Mouse (Mus musculus) layer of hippocampus, adult 6 months (tissue): ENCODE measurements around the gene Mat2a. TPM values are rescaled to one million over a fixed set of nuclear protein-coding genes. Genes with fewer than 3 reads are reported as not detected.

Experiments
- long read RNA-seq, 2 experiments: library from polyadenylated mRNA; unstranded; transcript quantifications; one replicate each; pipeline ENCODE4 v2.0.0; 2019 to 2020
- polyA plus RNA-seq: library from polyadenylated mRNA; unstranded; fragments of <200 nt; fragmentation: Nextera tagmentation; gene quantifications from 2 replicates; pipeline ENCODE4 v1.2.3, GENCODE M21; 2021

The Mat2a gene
- polyA plus RNA-seq, result 155 and 175 TPM in 2 replicates
- long read RNA-seq, experiment 1, transcript Mat2a-202 (8 exons, 3,387 nt), result minor isoform, 9 of 337 reads
- long read RNA-seq, experiment 1, transcript Mat2a-201 (9 exons, 2,804 nt), result major isoform, 280 of 337 reads
- long read RNA-seq, experiment 1, transcript Mat2a-207 (1 exons, 755 nt), result minor isoform, 5 of 337 reads
- long read RNA-seq, experiment 1, partial matches to known transcripts, result 29 of 337 reads
- long read RNA-seq, experiment 1, other reads (novel, unspliced or antisense), result 14 of 337 reads
- long read RNA-seq, experiment 2, transcript Mat2a-207 (1 exons, 755 nt), result minor isoform, 11 of 1,749 reads
- long read RNA-seq, experiment 2, transcript Mat2a-202 (8 exons, 3,387 nt), result minor isoform, 385 of 1,749 reads
- long read RNA-seq, experiment 2, transcript Mat2a-201 (9 exons, 2,804 nt), result major isoform, 1,279 of 1,749 reads
- long read RNA-seq, experiment 2, partial matches to known transcripts, result 24 of 1,749 reads
- long read RNA-seq, experiment 2, other reads (novel, unspliced or antisense), result 49 of 1,749 reads

DNA sequence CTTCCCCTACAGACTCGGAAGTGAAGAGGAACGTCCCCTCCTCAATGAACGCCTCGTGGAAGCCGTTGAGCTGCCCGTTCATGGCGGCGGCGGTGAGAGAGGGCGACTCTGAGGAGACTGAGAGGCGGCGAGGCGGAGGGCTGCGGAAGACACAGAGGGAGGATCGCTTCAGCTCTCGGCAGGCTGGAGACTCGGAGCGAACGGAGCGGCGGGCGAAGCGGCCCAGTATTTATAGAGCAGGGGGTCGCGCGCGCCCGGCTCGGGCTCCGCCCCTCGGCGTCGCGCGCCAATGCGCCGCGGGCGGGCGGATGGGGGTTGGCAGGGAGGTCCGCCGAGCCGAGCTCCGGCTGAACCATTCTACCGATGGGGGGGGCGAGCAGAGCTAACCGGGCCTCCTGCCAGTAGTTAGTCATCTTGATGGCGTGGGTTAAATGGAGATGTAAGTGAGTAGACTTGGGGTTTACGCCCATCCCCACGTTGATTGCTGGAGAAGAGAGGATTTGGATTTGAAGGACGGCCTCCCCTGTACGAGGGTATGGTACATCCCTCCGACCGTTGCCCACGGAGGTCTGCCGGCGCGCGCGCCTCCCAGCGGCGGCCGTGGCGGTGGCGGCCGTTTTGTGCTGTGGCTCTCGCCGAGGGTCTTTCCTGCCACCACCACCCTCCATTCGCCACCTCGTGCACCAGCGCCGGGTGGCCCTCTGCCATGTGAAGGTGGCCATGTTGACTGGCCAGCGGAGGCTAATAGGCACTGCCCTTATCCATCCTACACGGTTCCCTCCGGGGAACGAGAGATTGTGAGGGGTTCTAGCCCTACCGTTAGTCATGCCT, at the start of gene Mat2a:
Mat2a (minus strand) TSS at position 204 of the 831 bp plus-strand sequence.

DNA sequence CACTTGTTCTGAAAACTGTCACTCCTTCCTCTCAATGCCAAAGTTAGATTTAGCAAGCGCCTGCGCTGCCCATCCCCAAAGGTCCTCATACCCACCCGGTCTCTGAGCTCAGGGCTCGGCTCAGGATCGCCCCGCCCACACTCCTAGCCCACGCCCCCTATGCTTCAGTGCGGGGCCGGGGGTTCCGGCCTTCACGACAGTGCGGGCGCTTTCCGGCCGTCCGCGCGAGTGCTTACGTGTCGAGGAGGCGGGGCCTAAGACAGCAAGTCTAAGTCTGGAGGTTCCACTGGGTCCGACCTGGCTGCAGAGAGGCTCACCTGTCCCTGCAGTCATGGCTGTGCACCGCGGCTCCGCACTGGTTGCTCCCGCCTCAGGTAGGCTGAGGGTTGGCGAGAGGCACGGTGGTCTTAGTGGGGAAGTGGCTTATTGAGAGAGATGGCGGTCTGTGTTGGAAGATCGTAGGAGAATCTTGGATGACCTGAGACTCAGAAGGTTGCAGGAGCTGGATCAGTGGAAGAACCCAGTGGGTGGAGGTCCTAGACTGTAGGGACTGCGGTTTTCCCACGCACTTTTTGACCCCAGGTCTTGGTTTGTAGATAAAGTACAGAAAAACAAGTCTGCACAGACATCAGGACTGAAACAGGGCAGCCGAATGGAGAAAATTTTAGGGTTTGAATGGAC, 25.1 kb downstream of the Mat2a start, which contains the start of gene Ggcx:
Ggcx (plus strand) TSS at position 233 of the 681 bp plus-strand sequence.

DNA sequence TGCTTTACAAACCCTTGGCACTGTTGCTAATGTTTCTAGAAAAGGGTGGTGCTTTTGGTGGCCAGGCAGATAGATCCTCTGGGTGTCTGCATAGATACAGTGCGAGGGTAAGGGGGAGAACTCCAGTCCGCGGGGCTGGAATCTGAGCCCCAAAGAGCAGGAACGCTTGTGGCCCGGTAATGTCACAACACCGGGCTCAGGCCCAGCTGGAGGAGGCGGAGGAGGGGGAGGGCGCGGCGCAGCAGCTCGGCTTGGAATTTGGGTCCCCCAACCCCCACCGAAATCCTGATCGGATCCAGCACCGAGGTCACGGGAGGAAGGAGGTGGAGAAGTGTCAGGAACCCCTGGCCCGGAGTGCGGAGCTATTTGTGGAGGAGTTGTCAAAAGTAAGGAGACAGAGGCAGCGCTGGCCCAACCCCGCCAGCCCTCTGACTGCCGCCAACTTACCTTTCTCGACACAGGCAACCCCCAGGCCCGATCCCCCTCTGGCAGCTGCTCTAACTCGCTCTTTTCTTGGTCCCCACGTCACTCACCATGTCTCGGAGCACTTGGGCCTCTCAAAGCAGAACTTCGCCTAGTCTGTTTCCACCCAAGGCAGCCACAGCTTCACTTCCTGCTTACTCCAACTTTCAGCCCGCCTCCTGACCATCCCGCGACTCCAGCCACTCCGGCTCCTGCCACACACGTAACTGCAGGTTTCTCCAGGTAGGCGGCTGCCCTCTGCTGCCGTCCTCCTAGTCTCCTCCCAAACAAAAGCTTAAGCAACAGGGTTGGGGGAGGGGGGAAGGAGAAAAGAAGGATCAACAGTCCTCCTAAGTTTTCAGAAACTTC, 49.2 kb downstream of the Mat2a start, which contains the start of gene Vamp8:
Vamp8 (minus strand) TSS at position 763 of the 831 bp plus-strand sequence.

Other genes with a start within 250 kb of the Mat2a start
- gene Atoh8, start 204.0 kb downstream of the Mat2a start, polyA plus RNA-seq, result 0.92 and 1.2 TPM in 2 replicates
- gene Sftpb, start 134.9 kb downstream of the Mat2a start, polyA plus RNA-seq, result not detected in 2 replicates
- gene Usp39, start 94.4 kb downstream of the Mat2a start, polyA plus RNA-seq, result 31.1 and 32.9 TPM in 2 replicates
- 10.8 and 11.7 TPM in 2 replicates for gene 0610030E20Rik, start 92.2 kb downstream of the Mat2a start, polyA plus RNA-seq
- 1.8 and 2.0 TPM in 2 replicates for gene Tmem150a, start 84.1 kb downstream of the Mat2a start, polyA plus RNA-seq
- 95.9 and 110 TPM in 2 replicates for gene Rnf181, start 72.6 kb downstream of the Mat2a start, polyA plus RNA-seq
- gene Vamp5, start 59.1 kb downstream of the Mat2a start, polyA plus RNA-seq, result 20.3 and 23.0 TPM in 2 replicates
- gene Vamp8, start 48.9 kb downstream of the Mat2a start, polyA plus RNA-seq, result 51.9 and 96.1 TPM in 2 replicates
- gene Ggcx, start 25.2 kb downstream of the Mat2a start, polyA plus RNA-seq, result 7.3 and 8.6 TPM in 2 replicates
- gene Sh2d6, start 82.1 kb upstream of the Mat2a start, polyA plus RNA-seq, result 0.54 and 0.73 TPM in 2 replicates
- 8.3 and 11.5 TPM in 2 replicates for gene Capg, start 104.8 kb upstream of the Mat2a start, polyA plus RNA-seq
- gene Elmod3, start 158.9 kb upstream of the Mat2a start, polyA plus RNA-seq, result 19.8 and 24.0 TPM in 2 replicates
- gene Retsat, start 158.9 kb upstream of the Mat2a start, polyA plus RNA-seq, result 22.7 and 24.6 TPM in 2 replicates
- gene Tgoln1, start 177.4 kb upstream of the Mat2a start, polyA plus RNA-seq, result 28.3 and 33.3 TPM in 2 replicates